Mouse (Mus musculus) thymus, adult 2 months (tissue): ENCODE measurements around the gene Chsy1.

Experiments
- CTCF ChIP-seq: fragments of 200-500 bp; IDR thresholded peaks from 2 replicates; pipeline ENCODE4 v1.5.1; 2012; ENCODE audit warnings: mild to moderate bottlenecking, control low read depth, low read length, moderate library complexity, borderline replicate concordance; ENCODE audit not compliant: control insufficient read depth, poor library complexity, insufficient read depth; ENCODE audit errors: extremely low read depth
- POLR2A ChIP-seq: fragments of 200-500 bp; IDR thresholded peaks from 2 replicates; pipeline ENCODE4 v1.6.1; 2012; ENCODE audit warnings: mild to moderate bottlenecking, low read length, control low read depth, moderate library complexity; ENCODE audit not compliant: control insufficient read depth, poor library complexity, insufficient read depth; ENCODE audit errors: extremely low read depth

- TF ChIP-seq CTCF (no peak), POLR2A (no peak)
Observed at GRCm38 (mm10) chr7:66185370-66185769, 76.1 kb downstream of the Chsy1 start.
